Mouse (Mus musculus): ENCODE measurements around the gene Mt2.

DNA sequence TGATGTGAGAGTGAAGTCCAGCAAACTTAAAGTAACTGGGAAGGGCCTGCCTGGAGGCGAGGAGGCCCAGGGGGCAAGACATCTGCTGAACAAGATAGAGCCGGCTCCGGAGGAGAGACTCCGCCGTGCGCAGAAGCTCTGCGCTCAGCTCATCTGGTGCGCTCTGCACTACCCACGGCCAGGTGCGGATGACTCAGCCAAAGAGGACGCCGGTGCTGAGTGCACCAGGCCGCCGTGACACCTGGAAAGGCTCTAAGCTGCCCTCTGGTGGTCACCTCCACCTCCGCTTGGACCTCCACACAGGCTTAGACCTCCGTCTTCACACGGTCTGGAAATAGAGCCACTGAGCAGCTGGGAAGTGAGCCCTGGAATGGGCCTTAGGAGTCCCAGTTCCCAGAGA is 14.1 kb downstream of the Mt2 start:
- TF ChIP-seq CTCF (conservative IDR thresholded peaks at IDR 0.05 in 1 of 2, IDR thresholded peaks at IDR 0.05 in 1 of 2; ENCODE audit: low read depth in 2 of 2, low read length in 2 of 2): peak; percentile 54 to 84
- peak; percentile 69 for TF ChIP-seq EP300 (IDR thresholded peaks at IDR 0.05; ENCODE audit: low read length)
- TF ChIP-seq MYC (IDR thresholded peaks at IDR 0.05; ENCODE audit: low read depth, low read length): 0 out of 2 replicates have a peak, but pooled peaks have one; percentile 42
- peak; percentile 28; the same call in 1 of the 2 replicates for TF ChIP-seq ZNF384 (IDR thresholded peaks at IDR 0.05; ENCODE audit: low read depth, low read length)
- TF ChIP-seq TCF12 (IDR thresholded peaks at IDR 0.05; ENCODE audit: low read depth, low read length): peak; percentile 99
- peak; percentile 72; the same call in 1 of the 2 replicates for TF ChIP-seq MXI1 (IDR thresholded peaks at IDR 0.05; ENCODE audit: low read depth, low read length)
- TF ChIP-seq USF1 (IDR thresholded peaks at IDR 0.05; ENCODE audit: low read depth, low read length): no peak
- TF ChIP-seq POLR2A (IDR thresholded peaks at IDR 0.05; ENCODE audit: low read depth, low read length): peak; percentile 60; the same call in 1 of the 2 replicates
- TF ChIP-seq NELFE (IDR thresholded peaks at IDR 0.05; ENCODE audit: low read depth, low read length): peak; percentile 72; the same call in 1 of the 2 replicates
- TF ChIP-seq CHD2 (IDR thresholded peaks at IDR 0.05; ENCODE audit: low read length): no peak
- no peak for TF ChIP-seq PAX5 (IDR thresholded peaks at IDR 0.05; ENCODE audit: low read length)
- TF ChIP-seq ELF1 (IDR thresholded peaks at IDR 0.05; ENCODE audit: low read depth, low read length): no peak
- no peak for TF ChIP-seq CHD1 (IDR thresholded peaks at IDR 0.05; ENCODE audit: low read depth, low read length)
- no peak; the same call in none of the 2 replicates for TF ChIP-seq MAX (IDR thresholded peaks at IDR 0.05; ENCODE audit: low read length)
